Mouse (Mus musculus): ENCODE measurements around the gene C1rl.
A peak's percentile ranks its signal among the peaks of the same experiment; 100 is the strongest.

DNA sequence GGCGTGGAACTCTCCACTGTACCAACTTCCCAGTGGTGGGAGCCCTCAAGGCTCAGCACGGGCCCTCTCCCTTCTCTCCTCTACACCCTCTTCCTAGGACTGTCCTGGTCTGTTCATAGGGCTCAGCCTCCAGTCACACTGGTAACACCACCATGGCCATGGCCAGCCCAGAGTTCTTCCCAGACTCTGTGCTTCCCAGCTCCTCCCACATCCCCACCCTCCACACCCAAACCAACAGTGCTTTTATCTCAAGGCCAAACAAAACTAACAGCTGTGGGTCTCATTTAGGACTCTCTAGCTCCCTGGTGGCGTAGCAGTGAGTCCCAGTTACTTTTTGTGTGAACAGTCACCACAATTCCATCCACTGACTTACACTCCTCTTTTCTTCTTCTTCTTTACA is 40.9 kb upstream of the C1rl start:
- TF ChIP-seq E2F4 (IDR thresholded peaks at IDR 0.05; ENCODE audit: insufficient read depth): no peak
- TF ChIP-seq MAX (IDR thresholded peaks at IDR 0.05; ENCODE audit: low read depth): no peak
- peak in 2 of 3 experiments; percentile 13 to 23 for TF ChIP-seq MYOG (IDR thresholded peaks at IDR 0.05; ENCODE audit: control insufficient read depth in 1 of 3, insufficient read depth in 1 of 3, insufficient read length in 2 of 3, low read depth in 2 of 3)
- TF ChIP-seq TCF12 (IDR thresholded peaks at IDR 0.05; ENCODE audit: insufficient read depth, poor library complexity, severe bottlenecking): no peak
- TF ChIP-seq POLR2A (IDR thresholded peaks at IDR 0.05; ENCODE audit: insufficient read length, low read depth): no peak
- TF ChIP-seq REST (IDR thresholded peaks at IDR 0.05; ENCODE audit: insufficient read depth, insufficient read length): no peak
